Mouse (Mus musculus) cerebellum, adult 2 months (tissue): ENCODE data around the gene Maats1. TPM values are rescaled to one million over a fixed set of nuclear protein-coding genes. Genes with fewer than 3 reads are reported as not detected.

Source experiments
- DNase-seq, 2 experiments: peaks; one replicate each; pipeline ENCODE4 v3.0.0; 2021
- H3K27ac ChIP-seq: fragments of 200-500 bp; 2 replicates; pipeline ENCODE4 v1.5.1; 2012; ENCODE audit warnings: low read length, control low read depth, inconsistent platforms; ENCODE audit not compliant: insufficient read depth
- H3K27me3 ChIP-seq: fragments of 200-500 bp; 2 replicates; pipeline ENCODE4 v1.6.1; 2012; ENCODE audit warnings: inconsistent platforms, mild to moderate bottlenecking, low read length, moderate library complexity; ENCODE audit not compliant: control insufficient read depth, insufficient read depth
- H3K4me1 ChIP-seq: fragments of 200-500 bp; 2 replicates; pipeline ENCODE4 v1.6.1; 2011; ENCODE audit warnings: low read length; ENCODE audit not compliant: control insufficient read depth, insufficient read depth
- H3K4me3 ChIP-seq: fragments of 200-500 bp; replicated peaks from 2 replicates; pipeline ENCODE3; 2011; ENCODE audit warnings: mild to moderate bottlenecking, low read depth, low read length, control low read depth; ENCODE audit not compliant: insufficient read depth
- CTCF ChIP-seq: fragments of 200-500 bp; IDR thresholded peaks from 2 replicates; pipeline ENCODE4 v1.5.1; 2011; ENCODE audit warnings: low read depth, mild to moderate bottlenecking, control low read depth, low read length, moderate library complexity, borderline replicate concordance; ENCODE audit not compliant: insufficient read depth
- POLR2A ChIP-seq: fragments of 200-500 bp; IDR thresholded peaks from 2 replicates; pipeline ENCODE4 v1.6.1; 2011; ENCODE audit warnings: low read length, control low read depth, borderline replicate concordance; ENCODE audit not compliant: insufficient read depth
- WGBS: fragments of 180-500 bp; shearing (Covaris S2); methylation state at CpG from one replicate; pipeline ENCODE4 v1.1.7; 2018; 5-methylcytosine and 5-hydroxymethylcytosine counted together
- polyA plus RNA-seq: library from polyadenylated mRNA; depleted of rRNA; stranded (reverse); fragments of >200 nt; gene quantifications from 2 replicates; pipeline ENCODE4 v1.2.3, GENCODE M21; 2012

Maats1 gene
- polyA plus RNA-seq, 1 experiment: 0.39 TPM

GRCm38 (mm10) chr16:38369000-38369399 is 27.1 kb upstream of the Maats1 start:
- WGBS: 80% methylated on average over 7 of the region's 7 CpGs
- no peak for DNase-seq

GRCm38 (mm10) chr16:38368336-38368735 is 26.4 kb upstream of the Maats1 start:
- WGBS: 9% methylated on average over 10 of the region's 10 CpGs
- peak; percentile 66 to 83 for DNase-seq
- no peak overlapping the region for H3K4me3 ChIP-seq
- H3K27ac ChIP-seq: no peak overlapping the region
- peaks cover 8% of the 10 kb centered on the region for H3K4me1 ChIP-seq
- H3K27me3 ChIP-seq: no peaks in the 10 kb centered on the region
- no peak for TF ChIP-seq POLR2A
- TF ChIP-seq CTCF: no peak

More at GRCm38 (mm10) chr16:38369000-38369399, 27.1 kb upstream of the Maats1 start:
- no peak for TF ChIP-seq POLR2A
- TF ChIP-seq CTCF: no peak
- Histone ChIP-seq H3K27ac (no peak overlapping the region), H3K27me3 (no peaks in the 10 kb centered on the region), H3K4me1 (peaks cover 8% of the 10 kb centered on the region), H3K4me3 (no peak overlapping the region)

GRCm38 (mm10) chr16:38366231-38366630 is 24.3 kb upstream of the Maats1 start:
- H3K27me3 ChIP-seq: no peaks in the 10 kb centered on the region
- H3K27ac ChIP-seq: no peak overlapping the region
- WGBS: 97% methylated on average over 4 of the region's 4 CpGs
- H3K4me1 ChIP-seq: peaks cover 8% of the 10 kb centered on the region
- H3K4me3 ChIP-seq: no peak overlapping the region
- no peak for DNase-seq
- TF ChIP-seq POLR2A (no peak), CTCF (no peak)

GRCm38 (mm10) chr16:38365390-38365789 is 23.4 kb upstream of the Maats1 start:
- Histone ChIP-seq H3K27me3 (no peaks in the 10 kb centered on the region), H3K27ac (no peak overlapping the region), H3K4me1 (peaks cover 8% of the 10 kb centered on the region), H3K4me3 (no peak overlapping the region)
- 88% methylated on average over 10 of the region's 10 CpGs for WGBS
- DNase-seq: no peak
- TF ChIP-seq POLR2A (no peak), CTCF (no peak)

- 85% methylated on average over 7 of the region's 7 CpGs for WGBS
- Histone ChIP-seq H3K27me3 (no peaks in the 10 kb centered on the region), H3K27ac (no peak overlapping the region), H3K4me1 (peaks cover 3% of the 10 kb centered on the region), H3K4me3 (no peak overlapping the region)
- no peak for TF ChIP-seq CTCF
- TF ChIP-seq POLR2A: no peak
- no peak for DNase-seq
These were observed 21.7 kb upstream of the Maats1 start for GRCm38 (mm10) chr16:38363657-38364056.

- 95% methylated on average over 3 of the region's 3 CpGs for WGBS
- no peaks in the 10 kb centered on the region for H3K27me3 ChIP-seq
These were observed 21.3 kb upstream of the Maats1 start for GRCm38 (mm10) chr16:38363256-38363595.

GRCm38 (mm10) chr16:38362493-38363255 is 20.7 kb upstream of the Maats1 start:
- WGBS: 61% methylated on average over 20 of the region's 20 CpGs
- H3K4me3 ChIP-seq: no peak overlapping the region

More at GRCm38 (mm10) chr16:38363256-38363595, 21.3 kb upstream of the Maats1 start:
- H3K4me3 ChIP-seq: no peak overlapping the region
- no peaks in the 10 kb centered on the region for H3K4me1 ChIP-seq
- no peak overlapping the region for H3K27ac ChIP-seq
- DNase-seq: no peak
- TF ChIP-seq POLR2A (no peak), CTCF (no peak)

GRCm38 (mm10) chr16:38361933-38362332 is 20.0 kb upstream of the Maats1 start, which contains the start of gene Popdc2:
Gene Popdc2 (plus strand): TSS chr16:38362209.
- no peak within 1 kb of the TSS for H3K4me3 ChIP-seq
- H3K4me1 ChIP-seq: no peaks in the 10 kb centered on the region
- WGBS: 33% methylated on average over 10 of the region's 10 CpGs
- H3K27me3 ChIP-seq: no peaks in the 10 kb centered on the region
- no peak for DNase-seq
- TF ChIP-seq POLR2A (no peak), CTCF (no peak)
- H3K27ac ChIP-seq: no peak within 1 kb of the TSS

More at GRCm38 (mm10) chr16:38362493-38363255, 20.7 kb upstream of the Maats1 start:
- no peak for DNase-seq
- no peak for TF ChIP-seq CTCF
- TF ChIP-seq POLR2A: no peak
- H3K4me1 ChIP-seq: no peaks in the 10 kb centered on the region
- H3K27me3 ChIP-seq: no peaks in the 10 kb centered on the region
- H3K27ac ChIP-seq: no peak overlapping the region
